Mouse (Mus musculus) CD4-positive, CD25-positive, alpha-beta regulatory T cell (primary cell): Measurements from ENCODE around the gene Etfbkmt. TPM values are rescaled to one million over a fixed set of nuclear protein-coding genes. Genes with fewer than 3 reads are reported as not detected.

Experiments
- polyA plus RNA-seq: library from polyadenylated mRNA; unstranded; fragments of 100-300 nt; shearing (Covaris generic); gene quantifications from one replicate; pipeline ENCODE4 v1.2.1, GENCODE M21; 2017

Etfbkmt gene
- polyA plus RNA-seq: 81.9 TPM

DNA sequence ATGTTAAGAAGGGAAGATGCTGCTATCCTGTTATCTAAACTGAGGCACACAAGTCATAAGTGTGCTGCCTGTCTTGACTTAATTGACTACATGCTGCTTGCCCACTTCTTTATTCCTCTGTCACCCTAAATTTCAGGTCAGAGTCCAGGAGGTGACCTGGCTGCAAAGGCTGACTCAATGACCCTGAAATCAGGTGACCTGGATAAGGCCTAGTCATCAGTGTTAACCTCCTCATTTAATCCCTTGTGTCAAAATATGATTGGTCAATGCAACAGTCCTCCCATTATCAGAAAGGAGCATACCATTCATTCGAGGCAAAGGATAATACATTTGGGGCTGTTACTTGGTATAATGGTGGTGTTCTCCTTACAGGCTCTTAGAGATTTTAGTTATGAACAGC lies at the start of gene Etfbkmt:
Gene Etfbkmt, plus strand, starts transcription at position 379 of the 400 bp plus-strand sequence.

DNA sequence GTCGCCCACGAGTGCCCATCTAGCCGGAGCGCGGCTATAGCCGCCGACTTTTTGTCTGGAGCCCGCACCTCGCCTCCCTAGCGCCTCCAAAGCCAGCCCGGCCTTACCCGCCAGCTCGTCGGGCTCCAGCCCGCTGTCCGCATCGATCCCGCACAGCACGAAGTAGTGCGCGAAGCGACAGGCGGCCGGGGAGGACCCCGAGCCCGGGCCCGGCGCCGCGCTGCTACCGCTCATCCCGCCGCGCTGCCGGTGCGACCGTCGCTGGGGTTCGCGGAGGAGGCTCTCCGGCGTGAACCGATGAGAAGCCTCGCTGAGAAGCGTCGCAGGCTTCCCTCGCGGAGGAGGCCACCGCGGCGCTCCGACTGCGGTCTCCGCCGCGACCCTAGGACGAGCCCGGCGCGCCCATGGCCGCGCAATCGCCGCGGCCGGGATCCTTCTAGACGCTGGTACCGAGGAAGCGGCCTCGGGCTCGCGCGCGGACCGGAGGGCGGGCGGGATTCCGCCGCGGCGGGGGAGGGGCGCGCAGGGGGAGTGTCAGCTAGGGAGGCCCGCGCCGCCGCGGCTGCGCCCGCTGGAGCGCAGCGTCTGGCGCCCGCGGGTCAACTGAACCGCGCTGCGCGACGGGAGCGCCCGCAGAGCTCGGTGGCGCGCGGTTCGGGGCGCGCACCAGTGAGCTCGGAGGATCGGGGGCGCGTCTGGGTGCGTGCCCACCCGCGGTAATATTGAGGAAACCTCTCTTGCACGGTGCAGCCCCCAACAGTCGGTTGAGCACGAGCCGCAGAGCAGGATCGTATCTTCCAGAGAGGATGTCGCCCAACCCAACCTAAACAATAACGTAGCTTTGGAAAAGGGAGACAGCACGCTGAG lies 38.3 kb upstream of the Etfbkmt start, which contains the start of gene Dennd5b:
Gene Dennd5b, minus strand, starts transcription at position 605 of the 867 bp plus-strand sequence.

DNA sequence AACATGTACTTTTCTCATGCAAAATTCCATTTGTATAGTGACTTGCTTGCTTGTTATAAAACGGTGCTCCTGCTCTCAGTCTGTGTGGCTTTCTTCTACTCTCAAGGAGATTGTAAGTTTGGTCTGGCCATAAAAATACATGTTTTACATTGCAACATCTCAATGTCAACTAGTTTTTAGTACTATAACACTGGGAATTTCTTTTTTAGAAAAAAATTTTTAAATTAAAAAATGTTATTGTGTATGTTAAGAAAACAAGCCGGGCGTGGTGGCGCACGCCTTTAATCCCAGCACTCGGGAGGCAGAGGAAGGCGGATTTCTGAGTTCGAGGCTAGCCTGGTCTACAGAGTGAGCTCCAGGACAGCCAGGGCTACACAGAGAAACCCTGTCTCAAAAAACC lies 9.8 kb upstream of the Etfbkmt start, which contains the start of gene Gm10203:
Gene Gm10203, plus strand, starts transcription at position 301 of the 400 bp plus-strand sequence.

DNA sequence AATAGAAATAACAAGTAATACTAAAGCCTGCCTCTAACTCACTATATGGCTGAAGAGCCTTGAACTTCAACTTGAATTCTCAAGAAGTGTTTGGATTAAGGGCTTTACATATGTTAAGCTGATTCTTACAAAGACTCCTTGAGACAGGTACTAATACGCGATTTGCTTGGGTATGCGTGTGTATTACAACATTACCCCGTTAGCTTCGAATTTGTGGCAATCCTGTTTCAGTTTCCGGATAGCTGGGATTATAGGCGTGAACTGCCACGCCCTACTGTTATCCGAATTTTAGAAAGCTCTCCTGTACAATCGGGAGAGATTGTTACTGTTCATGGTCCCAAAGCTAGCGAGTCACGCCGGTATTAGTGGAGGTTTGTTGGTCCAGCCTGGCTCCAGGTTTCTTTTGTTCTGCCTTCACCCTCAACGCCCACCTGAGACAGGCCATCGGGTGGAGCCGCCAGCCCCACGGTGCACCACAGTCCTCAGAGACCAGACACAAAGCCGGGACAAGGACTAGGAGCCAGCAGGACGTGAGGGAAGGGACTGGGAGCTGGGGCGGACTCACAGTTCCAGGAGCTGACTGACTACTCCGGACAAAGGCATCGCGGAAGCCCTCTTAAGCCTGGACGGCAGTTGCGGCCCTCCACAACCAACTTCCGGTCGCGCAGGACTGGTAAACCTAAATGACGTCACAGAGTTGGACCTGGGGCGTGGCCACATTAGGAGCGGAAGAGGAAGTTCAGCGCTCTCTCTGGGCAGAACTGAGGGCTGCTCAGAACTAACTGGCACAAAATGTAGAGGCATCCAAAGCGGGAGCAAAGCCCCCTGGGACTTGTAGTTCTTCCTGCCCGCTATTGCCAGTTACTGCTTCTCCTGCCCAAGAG lies 48.6 kb downstream of the Etfbkmt start, which contains the start of gene Amn1:
Gene Amn1, minus strand, starts transcription at position 672 of the 884 bp plus-strand sequence.

Other genes with a start within 250 kb of the Etfbkmt start
- gene Caprin2, start 243.6 kb upstream of the Etfbkmt start, polyA plus RNA-seq: 5.5 TPM
- 42.2 TPM for gene Sinhcaf, start 193.4 kb upstream of the Etfbkmt start, polyA plus RNA-seq
- gene Dennd5b, start 38.2 kb upstream of the Etfbkmt start, polyA plus RNA-seq: 0.45 TPM
- gene Gm10203, start 9.7 kb upstream of the Etfbkmt start, polyA plus RNA-seq: not detected
- 29.7 TPM for gene Amn1, start 48.9 kb downstream of the Etfbkmt start, polyA plus RNA-seq
- 309 TPM for gene Resf1, start 169.6 kb downstream of the Etfbkmt start, polyA plus RNA-seq